Mouse (Mus musculus) spleen, postnatal 10 days (tissue): Measurements from ENCODE around the gene Xpr1.
A peak's percentile ranks its signal among the peaks of the same experiment; 100 is the strongest.

Experiments used
- DNase-seq, 2 experiments: peaks; one replicate each; pipeline ENCODE4 v3.0.0; 2021 to 2022; ENCODE audit warnings: low spot score in 2 of 2

Xpr1 gene

DNA sequence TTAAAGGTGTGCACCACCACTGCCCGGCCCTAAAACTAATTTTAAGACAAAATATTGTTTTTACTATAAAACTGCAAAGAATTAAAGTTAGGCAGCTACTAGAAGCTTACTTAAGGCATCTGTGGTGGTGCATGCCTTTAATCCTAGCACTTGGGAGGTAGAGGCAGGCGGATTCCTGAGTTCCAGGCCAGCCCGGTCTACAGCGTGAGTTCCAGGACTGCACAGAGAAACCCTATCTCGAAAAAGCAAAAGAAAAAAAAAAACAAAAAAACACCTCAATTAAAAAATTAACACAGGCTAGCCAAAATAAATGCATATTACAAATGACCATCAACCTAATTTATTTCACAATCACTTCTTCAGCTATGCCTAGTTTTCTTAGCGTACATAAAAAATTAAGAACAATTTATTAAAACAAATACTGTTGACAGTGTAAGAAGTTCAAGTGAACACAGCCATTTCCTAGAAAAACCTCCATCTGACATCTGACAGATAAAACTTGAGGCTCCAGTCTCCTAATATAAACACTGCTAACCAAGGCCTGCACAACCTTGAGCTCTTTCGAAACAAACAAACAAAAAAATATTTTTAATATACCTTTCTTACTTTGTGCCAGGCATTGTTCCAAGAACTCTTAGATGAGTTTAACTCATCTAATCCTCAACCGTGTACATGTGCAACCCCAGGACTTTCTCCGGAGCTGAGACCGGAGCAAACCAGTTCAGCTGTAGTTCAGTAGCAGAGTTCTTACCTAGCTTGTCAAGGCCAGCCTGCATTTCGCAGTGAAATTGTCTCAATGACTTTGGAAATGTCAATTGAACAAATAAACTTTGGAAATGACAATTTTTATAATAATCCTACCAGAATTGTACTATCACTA, 9.3 kb downstream of the Xpr1 start:
- DNase-seq, result no peak

DNA sequence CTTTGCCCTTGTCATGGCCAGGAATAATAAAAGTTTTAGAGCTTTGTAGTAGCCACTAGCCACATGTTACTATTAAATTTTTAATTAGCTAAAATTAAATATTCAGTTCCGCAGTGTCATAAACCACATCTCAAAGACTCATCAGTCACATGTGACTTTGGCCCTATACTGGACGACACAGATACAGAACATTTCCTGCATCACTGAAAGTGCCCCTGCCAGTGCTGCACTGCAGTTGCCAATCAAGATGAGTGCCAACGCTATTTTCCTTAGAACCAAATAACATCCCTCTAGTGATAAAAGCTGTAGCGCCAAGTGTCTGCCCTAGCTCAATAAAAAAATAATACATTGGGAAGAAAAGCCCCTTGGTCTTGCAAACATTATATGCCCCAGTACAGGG, 17.2 kb downstream of the Xpr1 start:
- DNase-seq, result no peak

- no peak for DNase-seq
These were observed 22.4 kb downstream of the Xpr1 start for GRCm38 (mm10) chr1:155394829-155395228.

GRCm38 (mm10) chr1:155394021-155394420, 23.2 kb downstream of the Xpr1 start:
- DNase-seq, result no peak

DNA sequence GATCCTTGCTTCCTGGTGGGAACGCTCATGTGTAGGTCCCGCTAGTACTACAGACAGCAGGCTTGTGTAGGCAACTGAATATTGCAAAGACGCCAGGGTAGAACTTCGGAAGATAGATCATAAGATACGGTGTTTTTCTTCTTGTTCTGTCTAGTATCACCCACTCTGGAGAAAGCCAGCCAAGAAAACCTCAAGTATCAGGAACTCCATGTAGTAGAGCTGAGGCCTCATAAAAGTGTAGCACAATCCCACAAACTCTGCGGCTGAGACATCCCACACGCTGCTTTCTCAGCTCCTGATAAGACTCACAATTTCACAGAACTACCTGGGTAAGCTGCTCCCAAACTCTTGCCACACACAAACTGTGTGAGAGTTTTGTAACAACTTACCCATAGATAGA, 24.4 kb downstream of the Xpr1 start:
- DNase-seq, result no peak

GRCm38 (mm10) chr1:155391537-155391936, 25.7 kb downstream of the Xpr1 start:
- DNase-seq, result no peak

DNA sequence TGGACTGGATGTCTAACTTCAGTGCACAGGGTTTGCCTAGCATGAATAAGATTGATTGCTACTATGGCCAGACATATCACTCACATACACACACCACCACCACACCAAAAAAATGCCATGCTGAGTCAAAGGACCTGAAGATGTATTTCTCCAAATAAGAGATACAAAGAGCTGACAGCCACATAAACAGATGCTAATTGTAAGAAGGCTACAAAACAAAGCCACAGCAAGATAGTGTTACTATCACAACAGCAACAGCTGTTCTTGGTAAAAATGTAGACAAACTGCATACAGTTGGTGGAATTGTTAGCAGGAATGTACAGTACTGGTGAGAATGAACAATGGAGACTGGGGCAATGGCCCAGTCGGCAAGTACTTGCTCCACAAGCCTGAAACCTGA, 28.8 kb downstream of the Xpr1 start:
- DNase-seq, result no peak

DNA sequence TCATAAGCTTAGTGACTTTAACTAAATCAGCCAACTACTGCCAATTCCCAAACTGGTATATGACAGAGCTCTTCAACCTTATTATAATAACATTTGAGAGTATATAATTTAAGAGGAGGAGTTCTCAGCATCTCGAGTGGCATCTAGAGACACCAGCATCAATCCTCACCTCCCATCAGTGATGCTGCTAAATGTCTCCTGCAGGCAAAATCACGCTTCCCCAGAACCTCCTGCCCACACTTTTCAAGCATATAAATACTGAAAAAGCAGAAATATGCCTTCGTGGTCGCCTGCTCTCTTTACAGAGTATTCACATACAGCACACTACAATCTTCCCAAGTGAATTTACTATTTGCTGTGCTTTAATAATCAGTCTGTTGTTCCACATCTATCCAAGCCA, 30.7 kb downstream of the Xpr1 start:
- no peak for DNase-seq

- DNase-seq, result no peak
These were observed 33.6 kb downstream of the Xpr1 start for GRCm38 (mm10) chr1:155383319-155384302.

- DNase-seq, result no peak
These were observed 35.3 kb downstream of the Xpr1 start for GRCm38 (mm10) chr1:155381931-155382330.

DNA sequence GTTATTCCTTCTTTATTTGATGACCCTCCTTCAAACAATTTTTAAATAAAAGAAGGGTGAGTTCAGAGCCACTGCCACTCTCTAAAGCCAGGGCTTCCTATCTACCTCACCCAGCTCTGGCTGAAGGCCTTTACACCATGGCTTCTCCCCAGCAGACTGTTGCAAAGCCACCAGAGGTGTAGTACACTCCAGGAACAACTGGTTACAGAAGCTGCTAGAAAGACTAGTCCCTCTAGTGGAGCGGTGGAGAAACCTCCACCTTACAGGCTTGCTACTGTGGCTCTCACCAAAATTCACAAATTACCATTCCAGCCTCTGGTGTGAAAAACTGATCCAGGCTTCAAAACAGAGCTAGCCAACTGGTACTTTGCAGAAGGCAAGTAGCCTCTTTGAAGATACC, 37.9 kb downstream of the Xpr1 start:
- DNase-seq, result no peak

GRCm38 (mm10) chr1:155372821-155373220, 44.4 kb downstream of the Xpr1 start:
- no peak for DNase-seq

- no peak for DNase-seq
These were observed 47.0 kb downstream of the Xpr1 start for GRCm38 (mm10) chr1:155370075-155370658.

- no peak for DNase-seq
These were observed 50.8 kb downstream of the Xpr1 start for GRCm38 (mm10) chr1:155366366-155366765.

DNA sequence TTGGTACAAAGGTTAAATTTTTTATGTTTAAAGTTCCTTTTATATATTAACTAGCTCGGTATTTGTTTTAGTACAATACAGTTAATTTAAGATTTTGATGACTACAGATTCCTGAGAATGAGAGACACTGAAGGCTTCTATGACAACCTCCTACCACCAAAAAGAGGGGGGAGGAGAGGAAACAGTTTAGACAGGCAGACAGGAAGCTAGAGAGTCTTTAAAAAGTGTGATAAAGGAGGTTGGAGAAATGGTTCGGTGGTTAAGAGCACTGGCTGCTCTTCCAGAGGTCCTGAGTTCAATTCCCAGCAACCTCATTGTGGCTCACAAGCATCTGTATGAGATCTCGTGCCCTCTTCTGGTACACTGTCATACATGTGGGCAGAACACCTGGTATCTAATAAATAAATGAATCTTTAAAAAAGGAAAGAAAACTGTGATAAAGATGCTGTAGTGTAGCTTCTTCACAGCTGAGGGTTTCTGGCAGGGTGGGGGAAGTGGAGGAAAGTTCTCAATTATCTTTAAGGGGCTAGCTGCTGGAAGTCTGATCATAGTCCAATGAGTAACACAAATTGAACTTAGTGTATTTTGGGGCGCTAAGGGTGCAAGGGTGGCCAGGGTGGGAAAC, 55.6 kb downstream of the Xpr1 start:
- no peak for DNase-seq

GRCm38 (mm10) chr1:155353096-155353495, 64.1 kb downstream of the Xpr1 start:
- peak in 1 of 2 experiments; percentile 28 for DNase-seq

GRCm38 (mm10) chr1:155351527-155351926, 65.7 kb downstream of the Xpr1 start:
- peak in 1 of 2 experiments; percentile 63 for DNase-seq

- DNase-seq, result no peak
These were observed 68.7 kb downstream of the Xpr1 start for GRCm38 (mm10) chr1:155348491-155348890.

DNA sequence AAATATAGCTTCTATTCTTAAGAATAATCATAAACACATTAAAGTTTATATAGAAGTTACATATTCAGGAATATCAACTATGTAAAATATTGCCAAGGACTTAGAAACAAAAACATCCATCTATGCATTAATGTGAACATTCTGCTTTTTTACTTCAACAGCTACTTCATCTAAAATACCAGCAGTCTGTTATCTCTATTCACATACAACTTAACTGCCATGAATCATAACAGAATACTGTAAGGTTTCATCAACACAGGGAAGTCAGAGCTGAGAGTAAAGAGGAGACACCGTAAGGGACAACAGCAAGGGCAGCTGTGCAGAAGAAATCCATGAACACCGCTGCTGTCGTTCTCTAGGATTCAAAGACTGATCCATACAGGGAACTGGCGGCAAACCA, 69.9 kb downstream of the Xpr1 start:
- no peak for DNase-seq

DNA sequence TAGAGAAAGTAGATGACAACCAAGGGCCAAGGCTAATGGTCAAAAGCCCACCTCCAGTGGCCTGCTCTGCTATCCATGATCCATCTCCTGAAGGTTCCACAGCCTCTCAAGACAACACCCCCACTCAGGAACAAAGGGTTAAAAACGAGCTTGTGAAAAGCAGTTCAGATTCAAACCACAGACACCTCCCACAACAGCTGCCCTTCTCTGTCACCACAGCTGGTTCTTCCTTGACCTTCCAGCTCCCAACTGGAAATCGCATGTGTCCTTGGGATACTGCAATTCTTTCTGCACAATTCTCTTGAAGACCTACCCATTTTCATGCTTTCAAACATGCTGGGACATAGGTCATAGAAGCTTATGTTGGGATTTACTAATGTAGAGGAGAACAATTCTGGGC, 73.2 kb downstream of the Xpr1 start:
- no peak for DNase-seq

- no peak for DNase-seq
These were observed 77.6 kb downstream of the Xpr1 start for GRCm38 (mm10) chr1:155339622-155340021.

GRCm38 (mm10) chr1:155337315-155337714, 79.9 kb downstream of the Xpr1 start:
- no peak for DNase-seq
